Mouse (Mus musculus): ENCODE measurements around the gene Cstf1.

DNA sequence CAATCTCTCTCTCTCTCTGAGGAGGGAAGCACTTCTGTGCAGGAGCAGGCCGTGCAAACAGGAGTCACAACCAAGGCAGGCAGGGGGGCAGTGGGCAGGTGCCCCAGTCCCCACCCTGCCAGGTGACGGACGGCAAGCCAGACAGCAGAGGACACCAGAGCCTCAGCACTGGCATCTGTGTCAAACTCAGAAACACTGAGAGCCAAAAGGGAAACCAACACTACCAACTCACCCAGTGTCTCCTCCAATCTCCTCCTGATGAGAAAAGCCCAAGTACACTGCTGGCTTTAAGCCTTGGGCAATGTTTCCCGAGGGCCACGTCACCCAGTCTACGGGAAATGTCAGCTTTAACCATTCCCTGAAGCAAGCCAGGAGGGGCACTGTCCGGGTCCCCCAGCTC is 7.3 kb upstream of the Cstf1 start:
- no peak for TF ChIP-seq MAFK (IDR thresholded peaks at IDR 0.05; ENCODE audit: insufficient read depth, low read depth, low read length)
- TF ChIP-seq CHD2 (IDR thresholded peaks at IDR 0.05; ENCODE audit: low read depth, low read length), result no peak

All from ES-E14 (cell line).